Mouse (Mus musculus): Measurements from ENCODE around the gene Mllt3. TPM values are rescaled to one million over a fixed set of nuclear protein-coding genes. Genes with fewer than 3 reads are reported as not detected.

The Mllt3 gene
- total RNA-seq (2021), result 18.5 and 23.7 TPM in 2 replicates
- long read RNA-seq, partial matches to known transcripts, result 2 of 6 reads
- long read RNA-seq, other reads (novel, unspliced or antisense), result 4 of 6 reads

- DNase-seq, result peak; percentile 99
Measured at GRCm38 (mm10) chr4:88033216-88033653, at the start of gene Mllt3. Gene Mllt3 (minus strand): TSS chr4:88033364.

DNA sequence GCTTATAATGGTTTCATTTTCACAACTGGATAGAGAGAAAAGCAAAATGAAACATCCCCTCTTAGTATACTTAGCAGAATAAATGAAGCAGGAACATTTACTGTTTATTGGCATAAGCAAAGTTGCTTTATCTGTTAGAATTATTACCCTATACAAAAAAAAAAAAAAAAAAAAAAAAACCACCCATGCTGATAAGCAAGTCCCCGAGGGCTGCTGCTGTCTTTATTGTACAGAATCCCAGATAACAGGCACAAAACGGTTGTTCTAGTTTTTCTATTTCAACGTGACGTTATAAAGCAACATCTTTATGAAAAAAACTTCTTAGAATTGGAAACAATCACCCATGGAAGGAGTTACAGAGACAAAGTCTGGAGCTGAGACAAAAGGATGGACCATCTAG is 49.2 kb upstream of the Mllt3 start:
- DNase-seq, result no peak

- no peak for DNase-seq
Measured at GRCm38 (mm10) chr4:88081885-88082284, 48.7 kb upstream of the Mllt3 start.

DNA sequence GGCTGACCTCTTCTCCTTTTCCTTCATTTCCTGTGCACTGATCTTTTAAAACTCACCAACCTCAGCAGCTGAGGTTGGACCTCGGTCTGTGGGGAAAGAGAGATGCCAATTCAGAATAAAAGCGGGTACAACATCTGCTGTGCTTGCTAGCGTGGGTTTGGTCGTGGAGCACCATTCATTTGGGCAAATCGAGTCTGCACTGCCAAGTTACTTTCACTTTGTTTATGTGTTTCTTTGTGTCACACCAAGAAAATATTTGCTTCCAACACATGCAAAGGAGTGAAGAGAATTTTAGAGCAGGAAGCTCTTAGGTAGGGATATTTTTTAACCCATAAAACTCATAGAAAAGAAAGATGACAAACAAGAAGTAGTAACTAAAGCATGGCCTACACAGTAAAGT is 48.3 kb upstream of the Mllt3 start:
- no peak for DNase-seq

- no peak for DNase-seq
Measured at GRCm38 (mm10) chr4:88078983-88079382, 45.8 kb upstream of the Mllt3 start.

DNA sequence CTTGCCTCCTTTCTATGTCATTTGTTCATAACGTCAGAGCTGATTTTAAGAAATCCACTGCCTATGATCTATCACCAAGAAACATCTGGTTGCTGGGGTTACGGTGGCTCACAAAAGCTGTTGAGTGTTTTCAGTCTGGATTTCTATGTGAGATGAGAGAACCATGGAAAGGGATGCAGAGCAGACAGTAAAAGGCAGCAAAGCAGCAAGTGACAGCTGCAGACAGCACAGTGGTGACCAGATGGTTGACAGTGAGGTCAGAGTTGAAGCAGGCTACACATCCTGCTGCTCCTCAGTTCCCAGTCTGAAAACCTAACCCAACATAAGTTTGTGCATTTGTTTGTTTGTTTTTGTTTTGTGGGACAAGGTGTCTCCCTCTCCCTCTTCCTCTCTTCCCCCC is 42.2 kb upstream of the Mllt3 start:
- no peak for DNase-seq

DNA sequence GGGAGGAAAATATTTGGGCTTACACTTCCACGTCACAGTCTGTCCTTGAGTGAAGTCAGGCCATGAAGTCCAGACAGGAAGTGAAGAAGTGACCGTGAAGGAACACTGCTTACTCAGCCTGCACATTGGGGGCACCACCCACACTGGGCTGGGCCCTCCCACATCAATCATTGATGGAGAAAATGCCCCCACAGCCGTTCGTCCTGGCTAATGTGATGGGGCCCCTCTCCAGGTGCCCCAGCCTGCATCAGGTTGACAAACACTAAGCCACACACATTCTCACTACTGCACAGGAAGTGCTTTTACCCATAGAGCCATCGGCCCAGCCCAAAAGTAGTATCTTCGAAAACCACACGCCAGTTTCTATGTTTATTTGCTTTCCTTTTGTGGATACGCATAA is 13.1 kb upstream of the Mllt3 start:
- no peak for DNase-seq

- no peak for DNase-seq
Measured at GRCm38 (mm10) chr4:88045151-88045550, 12.0 kb upstream of the Mllt3 start.

GRCm38 (mm10) chr4:88035361-88035760 is 2.2 kb upstream of the Mllt3 start:
- DNase-seq, result peak; percentile 28

DNA sequence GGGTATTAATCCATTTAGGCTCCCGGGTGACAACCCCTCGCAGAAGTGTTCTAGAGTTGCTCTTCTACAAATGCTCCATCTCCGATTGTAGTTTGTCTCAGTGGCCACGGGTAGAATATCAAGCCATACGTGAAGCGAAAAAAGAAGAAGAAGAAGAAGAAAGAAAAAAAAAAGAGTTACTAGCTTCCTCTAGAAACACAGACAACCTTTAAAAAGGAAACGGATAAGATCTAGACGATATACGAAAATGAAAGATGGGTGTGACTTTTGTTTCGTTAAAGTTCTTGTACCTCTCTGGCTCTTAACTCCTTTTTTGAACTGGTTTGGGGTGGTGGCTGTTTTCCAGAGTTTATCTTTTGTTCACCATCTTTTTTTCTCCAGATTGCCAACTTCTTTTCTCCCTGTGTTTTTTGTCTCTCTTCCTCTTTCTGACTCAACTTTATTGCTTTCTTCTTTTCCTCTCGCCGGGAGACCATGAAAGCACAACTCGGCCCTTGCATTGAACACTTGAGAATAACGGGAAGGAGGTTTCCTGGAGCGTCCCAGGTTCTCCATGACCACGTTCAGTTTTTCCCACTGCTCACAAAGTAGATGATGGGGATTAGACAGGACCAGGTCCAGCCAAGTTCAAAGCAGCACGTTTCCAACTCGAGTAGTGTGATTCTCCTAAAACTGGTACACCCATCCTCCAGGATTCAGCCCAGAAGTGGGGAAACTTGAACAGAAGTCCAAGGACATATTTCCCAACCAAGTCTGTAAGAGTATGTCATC is 1.4 kb upstream of the Mllt3 start:
- no peak for DNase-seq

DNA sequence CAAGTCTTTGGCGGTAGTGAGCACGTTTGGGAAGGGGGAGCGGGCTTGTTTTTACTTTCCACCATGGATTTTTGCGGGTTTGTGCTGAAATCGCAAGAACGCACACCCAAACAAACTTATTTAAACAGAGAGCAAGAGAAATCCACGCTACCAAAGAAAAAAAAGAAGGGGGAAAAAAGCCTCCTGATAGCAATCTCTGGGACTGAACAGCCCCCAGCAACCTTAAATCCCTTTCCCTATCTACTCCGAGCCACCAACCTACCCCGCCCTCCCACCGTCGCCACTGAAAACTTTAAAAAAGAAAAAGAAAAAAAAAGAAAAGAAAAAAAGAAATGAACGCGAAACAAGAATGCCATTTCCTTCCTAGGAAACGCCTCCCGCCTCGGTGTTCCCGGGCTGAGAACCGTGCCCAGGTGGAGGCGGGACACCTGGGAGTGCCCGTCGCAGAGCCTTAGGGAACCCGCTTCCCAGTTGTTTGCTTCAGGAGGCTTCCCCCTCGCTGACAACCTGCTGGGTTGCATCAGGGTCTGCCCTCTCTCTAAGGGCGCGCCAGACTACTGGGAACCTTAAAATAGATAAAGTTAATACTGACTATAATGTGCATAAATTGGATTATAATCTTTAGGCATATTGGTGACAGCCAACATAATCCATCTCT is 694 bp upstream of the Mllt3 start:
- DNase-seq, result peak; percentile 24

- peak; percentile 45 for DNase-seq
Measured at GRCm38 (mm10) chr4:88032151-88033098, 739 bp downstream of the Mllt3 start.

DNA sequence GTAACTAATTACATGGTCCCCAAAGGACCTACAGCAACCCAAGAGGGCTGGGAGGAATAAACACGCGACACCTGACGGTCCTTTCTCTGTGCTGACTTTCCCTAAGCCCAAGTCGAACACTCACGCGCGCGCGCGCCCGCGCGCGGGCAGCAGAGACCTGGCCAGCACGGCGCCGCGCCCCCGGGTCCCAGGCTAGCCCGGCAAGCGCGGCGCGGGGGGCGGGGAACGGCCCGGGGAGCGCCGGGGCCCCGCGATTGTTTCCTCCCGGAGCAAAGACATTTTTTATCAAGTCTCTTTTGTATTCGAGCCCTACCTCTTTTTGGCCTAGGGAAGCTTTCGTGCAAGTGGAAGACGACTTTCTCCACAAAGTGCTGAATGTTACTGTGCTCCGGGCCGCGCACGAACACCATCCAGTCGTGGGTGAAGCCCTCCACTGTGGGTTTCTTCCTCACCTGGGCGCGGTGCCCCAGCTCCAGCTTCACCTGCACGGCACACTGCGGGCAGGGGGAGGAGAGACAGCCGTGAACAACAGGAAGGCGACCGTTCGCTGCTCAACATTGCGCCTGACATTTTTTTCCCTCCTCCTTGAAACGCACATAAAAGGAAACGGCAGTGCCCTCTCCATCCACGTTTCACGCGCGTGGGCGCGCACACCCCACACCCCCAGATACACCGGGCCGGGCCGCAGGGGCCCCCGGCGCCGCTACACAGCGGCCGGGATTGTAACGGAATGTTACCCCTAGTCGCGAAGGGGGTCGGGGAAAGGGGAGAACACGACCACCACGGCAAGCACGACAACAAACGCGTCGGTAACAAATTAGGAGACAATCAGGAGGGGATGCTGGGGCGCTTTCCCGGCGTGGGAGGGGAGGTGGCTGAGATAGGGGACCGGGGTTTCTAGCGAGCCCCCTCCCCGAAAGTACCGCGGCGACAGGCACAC is 1.7 kb downstream of the Mllt3 start:
- peak; percentile 56 for DNase-seq

DNA sequence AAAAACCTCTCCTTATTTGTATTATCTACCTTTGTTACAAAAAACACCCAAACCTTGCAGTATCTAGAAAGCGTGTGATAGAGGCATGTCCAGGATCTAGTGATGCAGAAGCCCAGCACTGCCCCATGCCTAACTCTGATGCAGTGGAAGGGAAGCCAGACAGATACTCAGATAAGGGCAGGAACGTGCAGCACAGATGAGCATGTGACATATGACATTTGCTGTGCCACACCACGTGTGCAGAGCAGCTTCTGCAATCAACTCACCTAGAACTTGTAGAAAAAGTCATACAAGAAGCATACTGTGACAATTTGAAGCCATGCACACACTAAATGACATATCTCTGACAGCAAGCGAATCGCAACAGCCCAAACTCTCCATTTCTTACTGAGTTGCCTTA is 9.6 kb downstream of the Mllt3 start:
- DNase-seq, result no peak

DNA sequence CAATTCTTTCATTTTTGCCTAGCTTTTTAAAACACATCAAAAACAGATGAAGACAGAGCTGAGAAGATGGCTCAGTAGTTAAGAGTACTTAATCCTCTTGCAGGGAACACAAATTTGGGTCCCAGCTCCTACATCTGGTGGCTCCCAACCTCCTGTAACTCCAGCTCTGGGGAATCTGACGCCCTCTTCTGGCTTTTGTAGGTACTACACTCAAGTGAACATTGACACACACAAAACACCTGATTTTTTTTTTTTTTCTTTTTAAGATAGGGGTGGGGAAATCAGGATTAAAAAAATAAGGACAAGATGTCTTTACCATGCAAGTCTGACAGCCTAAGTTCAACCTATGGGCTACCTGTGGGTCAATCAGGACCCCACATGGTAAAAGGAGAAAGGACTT is 10.5 kb downstream of the Mllt3 start:
- DNase-seq, result no peak

- DNase-seq, result no peak
Measured at GRCm38 (mm10) chr4:88020421-88020820, 12.7 kb downstream of the Mllt3 start.

DNA sequence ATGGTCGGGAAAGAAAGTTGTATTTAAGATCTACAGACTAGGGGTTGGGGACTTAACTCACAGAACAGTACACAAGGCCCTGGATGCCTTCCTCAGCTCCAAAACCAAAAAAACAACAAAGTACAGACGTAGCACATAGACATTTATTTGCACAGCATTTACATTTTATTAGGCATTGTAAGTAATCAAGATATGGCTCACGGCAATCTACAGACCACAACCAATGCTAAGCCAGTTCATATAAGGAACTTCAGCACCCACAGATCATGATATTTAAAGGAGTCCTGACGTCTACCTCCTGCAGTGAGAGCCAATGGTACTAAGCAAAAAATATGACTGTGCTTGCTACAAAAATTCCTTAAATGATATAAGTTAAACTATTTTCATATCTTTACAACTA is 13.5 kb downstream of the Mllt3 start:
- no peak for DNase-seq

DNA sequence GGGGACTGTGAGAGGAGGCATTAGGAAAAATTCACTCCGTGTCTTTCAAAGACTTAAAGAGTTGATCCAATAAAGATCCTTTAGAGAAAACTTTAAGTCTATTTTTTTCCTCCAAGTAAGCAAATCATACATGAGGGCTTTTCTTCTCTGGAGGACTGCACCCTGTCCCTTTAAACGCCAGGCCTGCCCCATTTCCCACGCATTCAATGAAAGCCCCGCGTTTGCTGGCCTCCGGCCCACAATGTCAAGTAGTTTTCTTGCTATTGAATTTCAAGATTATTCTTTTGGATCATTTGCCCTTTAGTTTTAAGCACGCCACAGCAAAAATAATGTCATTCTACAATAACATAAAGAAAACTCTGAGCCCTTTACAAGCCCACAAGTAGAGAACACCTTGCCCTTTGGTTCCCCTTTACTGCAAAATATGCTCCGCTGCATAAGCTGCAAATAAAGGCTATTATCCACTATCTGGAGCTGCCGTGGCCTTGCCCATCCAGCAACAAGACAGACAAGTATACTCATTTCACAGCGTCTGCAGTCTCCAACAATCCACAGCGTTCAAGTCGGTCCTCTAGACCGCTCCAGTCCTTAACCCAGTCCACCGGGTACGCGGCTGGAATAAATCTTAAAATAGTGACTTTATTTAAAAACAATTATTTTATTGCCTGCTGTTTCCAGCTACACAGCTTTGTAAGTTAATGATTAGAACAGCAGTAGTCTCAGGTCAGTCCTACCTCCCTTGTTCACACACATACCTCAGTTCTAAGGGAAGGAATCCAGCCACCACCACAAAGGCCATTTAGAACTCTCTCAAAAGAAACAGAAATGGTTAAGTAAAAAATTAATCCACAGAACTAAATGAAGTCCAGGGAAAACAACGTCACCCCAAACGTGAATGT is 15.5 kb downstream of the Mllt3 start:
- DNase-seq, result peak; percentile 28

GRCm38 (mm10) chr4:88015765-88016164 is 17.4 kb downstream of the Mllt3 start:
- no peak for DNase-seq

DNA sequence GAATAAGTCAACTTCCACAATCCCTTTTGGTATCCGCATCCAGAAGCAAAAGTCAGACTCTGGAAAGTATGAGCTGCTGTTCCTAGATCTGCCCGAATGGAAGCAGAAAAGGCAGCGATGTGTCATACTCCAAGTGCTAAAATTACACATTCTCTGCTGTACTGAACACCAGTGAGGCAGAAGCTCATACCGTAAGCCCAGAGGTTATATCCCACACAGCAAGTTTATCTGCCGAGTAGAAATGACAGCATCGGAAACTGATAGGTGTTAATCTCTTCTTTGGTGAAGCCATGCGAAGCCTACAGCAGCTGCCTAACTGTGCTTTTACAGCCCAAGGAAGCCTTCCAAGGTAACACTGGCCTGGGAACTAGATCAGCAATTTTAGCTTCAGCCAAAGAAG is 17.9 kb downstream of the Mllt3 start:
- DNase-seq, result no peak
